Mouse (Mus musculus) stomach, embryonic 16.5 days (tissue): Measurements from ENCODE around the gene Olfr1214. TPM values are rescaled to one million over a fixed set of nuclear protein-coding genes. Genes with fewer than 3 reads are reported as not detected.
"Not testable (repeated sequence)": the region's sequence is repeated elsewhere in the genome, so short reads cannot be mapped to it uniquely, and the experiment has no call there.

Experiments used
- ATAC-seq: fragments of 200-750 bp; cut with Nextera tagmentation; 2 replicates; pipeline ENCODE4 v1.8.0; 2017; ENCODE audit warnings: moderate number of reproducible peaks, moderate TSS enrichment; ENCODE audit not compliant: insufficient read depth, low FRiP score
- H3K27ac ChIP-seq: fragments of 300-500 bp; sonication (generic); 2 replicates; pipeline ENCODE4 v1.5.1; 2014; ENCODE audit warnings: low read length
- H3K27me3 ChIP-seq: fragments of 300-500 bp; sonication (generic); 2 replicates; pipeline ENCODE4 v1.6.1; 2014; ENCODE audit warnings: low read length, control low read depth, mixed read lengths; ENCODE audit not compliant: control insufficient read depth, insufficient read depth
- H3K36me3 ChIP-seq: fragments of 300-500 bp; sonication (generic); 2 replicates; pipeline ENCODE4 v1.6.1; 2014; ENCODE audit warnings: low read length; ENCODE audit not compliant: control insufficient read depth, insufficient read depth
- H3K4me1 ChIP-seq: fragments of 300-500 bp; sonication (generic); 2 replicates; pipeline ENCODE4 v1.6.1; 2014; ENCODE audit warnings: low read length, control low read depth, mixed read lengths; ENCODE audit not compliant: control insufficient read depth, insufficient read depth
- H3K4me2 ChIP-seq: fragments of 300-500 bp; sonication (generic); 2 replicates; pipeline ENCODE4 v1.6.1; 2014; ENCODE audit warnings: low read depth, low read length, mixed read lengths
- H3K4me3 ChIP-seq: fragments of 300-500 bp; sonication (generic); replicated peaks from 2 replicates; pipeline ENCODE4 v1.5.1; 2014; ENCODE audit warnings: mild to moderate bottlenecking, low read length
- H3K9ac ChIP-seq: fragments of 300-500 bp; sonication (generic); 2 replicates; pipeline ENCODE4 v1.6.1; 2014; ENCODE audit warnings: low read length
- H3K9me3 ChIP-seq: fragments of 300-500 bp; sonication (generic); replicated peaks from 2 replicates; pipeline ENCODE4 v1.6.1; 2016; ENCODE audit warnings: low read length, control low read depth; ENCODE audit not compliant: control insufficient read depth
- WGBS: fragments of 180-500 bp; shearing (Covaris S2); extraction: QIAGEN DNeasy Blood & Tissue Kit; methylation state at CpG from one replicate; pipeline ENCODE4 v1.1.7; 2014; 5-methylcytosine and 5-hydroxymethylcytosine counted together
- polyA plus RNA-seq: library from polyadenylated mRNA; unstranded; fragments of >200 nt; fragmentation: Nextera tagmentation; extraction: Ambion mirVana; gene quantifications from 2 replicates; pipeline ENCODE4 v1.2.1, GENCODE M21; 2015

Gene Olfr1214
- not detected in 2 replicates for polyA plus RNA-seq

DNA sequence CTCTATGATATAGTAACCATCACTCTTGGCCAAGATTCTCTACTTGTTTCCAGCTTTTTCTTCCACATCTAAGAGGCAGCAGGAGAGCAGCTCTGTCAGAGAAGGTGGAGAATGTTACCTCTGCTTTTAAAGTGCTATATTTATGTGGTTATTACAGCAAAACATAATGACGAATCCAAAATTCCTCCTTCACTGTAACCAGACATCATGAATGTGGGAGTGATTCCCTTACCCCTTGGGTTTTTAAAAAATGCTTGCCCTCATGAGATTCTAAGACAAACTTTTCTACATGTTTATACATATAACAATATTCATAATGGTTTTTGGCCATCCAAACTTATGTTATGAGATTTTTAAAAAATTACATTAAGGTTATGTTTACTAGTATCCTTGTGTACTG lies at the start of gene Olfr1214:
TSS of gene Olfr1214 (minus strand) at position 101 of the 400 bp plus-strand sequence.
- H3K4me1 ChIP-seq: no peaks in the 10 kb centered on the region
- no peak within 1 kb of the TSS for H3K27ac ChIP-seq
- no peak within 1 kb of the TSS for H3K9ac ChIP-seq
- H3K4me3 ChIP-seq: no peak within 1 kb of the TSS
- WGBS: 84% methylated on average over 1 of the region's 1 CpGs
- no peaks in the 10 kb centered on the region for H3K36me3 ChIP-seq
- H3K4me2 ChIP-seq: no peak within 1 kb of the TSS
- H3K27me3 ChIP-seq: no peaks in the 10 kb centered on the region
- H3K9me3 ChIP-seq: no peaks in the 10 kb centered on the region
- ATAC-seq: no peak

DNA sequence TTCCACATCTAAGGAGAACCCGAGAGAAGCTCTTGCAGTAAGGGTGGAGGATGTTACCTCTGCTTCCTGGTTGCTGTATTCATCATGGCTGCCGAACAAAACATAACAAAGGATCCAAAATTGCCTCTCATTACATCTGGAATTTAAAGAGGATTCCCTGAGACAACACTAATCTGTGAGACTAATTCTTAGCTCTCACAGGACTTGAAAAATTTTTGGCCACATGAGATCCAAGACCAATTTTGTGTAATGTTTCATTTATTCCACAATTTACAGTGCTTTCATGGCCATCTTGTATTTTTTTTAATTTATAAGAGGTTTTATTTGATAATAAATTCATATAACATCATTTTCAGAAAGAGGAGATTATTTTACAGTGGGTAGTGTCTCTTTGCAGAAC lies 39.5 kb upstream of the Olfr1214 start, which contains the start of gene Olfr1217:
TSS of gene Olfr1217 (minus strand) at position 101 of the 400 bp plus-strand sequence.
- Histone ChIP-seq H3K4me2 (no peak within 1 kb of the TSS), H3K4me1 (no peaks in the 10 kb centered on the region), H3K4me3 (no peak within 1 kb of the TSS), H3K9me3 (no peaks in the 10 kb centered on the region), H3K27me3 (no peaks in the 10 kb centered on the region), H3K27ac (no peak within 1 kb of the TSS), H3K9ac (no peak within 1 kb of the TSS), H3K36me3 (no peaks in the 10 kb centered on the region)
- ATAC-seq: no peak
- WGBS: 57% methylated on average over 2 of the region's 2 CpGs

DNA sequence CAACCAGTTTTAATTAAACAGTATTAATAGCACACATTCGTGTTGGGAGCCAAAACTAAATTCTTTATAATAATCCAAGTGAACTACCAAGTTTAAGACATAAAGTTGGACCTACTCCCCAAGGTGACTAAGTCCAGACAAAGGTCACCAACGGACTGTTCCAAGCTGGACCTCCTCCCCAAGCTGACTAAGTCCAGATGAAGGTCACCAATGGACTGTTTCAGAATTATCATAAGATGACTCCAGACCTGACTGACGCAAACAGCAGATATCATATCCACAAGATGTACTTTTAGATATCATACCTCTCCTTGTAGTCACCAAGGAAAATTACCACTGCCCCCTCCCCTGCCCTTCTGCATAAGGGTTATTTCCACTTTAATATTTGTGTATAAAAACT lies 29.0 kb upstream of the Olfr1214 start:
- H3K4me2 ChIP-seq, H3K36me3 ChIP-seq, H3K9ac ChIP-seq, ATAC-seq, H3K27ac ChIP-seq, H3K27me3 ChIP-seq, H3K9me3 ChIP-seq, H3K4me3 ChIP-seq, H3K4me1 ChIP-seq: not testable (repeated sequence)
- 75% methylated on average over 3 of the region's 3 CpGs for WGBS

DNA sequence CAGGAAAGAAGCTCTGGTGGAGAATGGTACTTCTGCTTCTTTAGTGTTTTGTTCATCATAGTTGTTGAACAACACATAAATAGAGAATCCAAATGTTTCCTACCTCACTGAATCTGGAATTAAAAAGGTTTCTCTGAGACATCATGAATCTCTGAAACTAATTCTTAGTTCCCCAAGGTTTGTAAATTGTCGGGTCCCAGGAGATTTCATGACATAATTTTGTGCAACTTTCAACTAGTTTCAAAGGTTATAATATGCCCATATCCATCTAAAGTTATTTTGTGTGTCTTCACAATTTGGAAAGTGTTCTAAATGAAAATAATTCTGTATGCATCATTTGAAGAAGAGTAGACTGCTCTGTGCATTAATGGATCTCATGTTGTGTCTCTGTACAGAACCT lies 25.8 kb upstream of the Olfr1214 start, which contains the start of gene Olfr1216:
TSS of gene Olfr1216 (minus strand) at position 101 of the 400 bp plus-strand sequence.
- Histone ChIP-seq H3K9me3 (no peaks in the 10 kb centered on the region), H3K36me3 (no peaks in the 10 kb centered on the region), H3K9ac (no peak within 1 kb of the TSS), H3K4me2 (no peak within 1 kb of the TSS), H3K4me1 (no peaks in the 10 kb centered on the region), H3K27me3 (no peaks in the 10 kb centered on the region), H3K27ac (no peak within 1 kb of the TSS), H3K4me3 (no peak within 1 kb of the TSS)
- 74% methylated on average over 1 of the region's 1 CpGs for WGBS
- no peak for ATAC-seq

DNA sequence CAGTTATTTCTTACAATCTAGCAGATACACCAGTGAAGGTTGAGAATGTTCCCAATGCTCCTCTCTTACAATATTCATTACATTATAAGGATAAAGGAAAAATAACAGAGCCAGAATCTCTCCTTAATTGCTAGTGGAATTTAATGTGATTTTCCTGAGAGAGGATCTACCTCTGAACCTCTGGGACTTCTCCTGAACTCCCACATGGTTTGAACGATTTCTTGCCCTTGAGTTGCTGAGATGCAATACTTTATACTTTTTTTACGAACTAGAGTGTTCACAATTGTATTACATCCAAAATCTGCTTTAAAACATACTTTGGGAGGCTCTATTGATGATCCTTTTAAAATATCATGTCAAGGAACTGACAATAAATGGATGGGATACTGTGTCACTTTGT lies 14.4 kb upstream of the Olfr1214 start, which contains the start of gene Olfr1215:
TSS of gene Olfr1215 (minus strand) at position 101 of the 400 bp plus-strand sequence.
- no peak within 1 kb of the TSS for H3K4me3 ChIP-seq
- no peaks in the 10 kb centered on the region for H3K9me3 ChIP-seq
- H3K27ac ChIP-seq: no peak within 1 kb of the TSS
- 68% methylated on average over 2 of the region's 2 CpGs for WGBS
- H3K4me2 ChIP-seq: no peak within 1 kb of the TSS
- H3K9ac ChIP-seq: no peak within 1 kb of the TSS
- no peaks in the 10 kb centered on the region for H3K27me3 ChIP-seq
- ATAC-seq: no peak
- H3K4me1 ChIP-seq: no peaks in the 10 kb centered on the region
- no peaks in the 10 kb centered on the region for H3K36me3 ChIP-seq

DNA sequence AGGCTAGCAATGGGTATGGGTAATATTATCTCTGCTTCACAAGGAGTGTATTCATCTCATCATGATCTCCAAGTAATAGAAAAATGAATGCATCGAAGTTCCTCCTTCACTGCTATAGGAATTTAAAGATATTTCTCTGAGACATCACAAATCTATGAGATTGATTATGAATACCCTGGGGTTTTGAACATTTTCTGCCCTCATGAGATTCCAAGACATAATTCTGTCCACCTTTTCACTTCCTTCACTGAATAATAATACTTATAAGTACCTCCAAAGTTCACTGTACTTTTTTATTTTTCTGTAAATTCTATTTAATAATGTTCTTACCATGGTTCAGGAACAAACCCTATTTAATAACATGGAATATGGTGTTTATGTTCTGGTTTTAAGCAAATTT lies 12.3 kb downstream of the Olfr1214 start, which contains the start of gene Gm13762:
TSS of gene Gm13762 (minus strand) at position 101 of the 400 bp plus-strand sequence.
- no peak within 1 kb of the TSS for H3K4me2 ChIP-seq
- no peaks in the 10 kb centered on the region for H3K9me3 ChIP-seq
- no peaks in the 10 kb centered on the region for H3K36me3 ChIP-seq
- ATAC-seq: no peak
- H3K4me3 ChIP-seq: no peak within 1 kb of the TSS
- no peak within 1 kb of the TSS for H3K9ac ChIP-seq
- no peak within 1 kb of the TSS for H3K27ac ChIP-seq
- no peaks in the 10 kb centered on the region for H3K4me1 ChIP-seq
- H3K27me3 ChIP-seq: no peaks in the 10 kb centered on the region
- 81% methylated on average over 1 of the region's 1 CpGs for WGBS

DNA sequence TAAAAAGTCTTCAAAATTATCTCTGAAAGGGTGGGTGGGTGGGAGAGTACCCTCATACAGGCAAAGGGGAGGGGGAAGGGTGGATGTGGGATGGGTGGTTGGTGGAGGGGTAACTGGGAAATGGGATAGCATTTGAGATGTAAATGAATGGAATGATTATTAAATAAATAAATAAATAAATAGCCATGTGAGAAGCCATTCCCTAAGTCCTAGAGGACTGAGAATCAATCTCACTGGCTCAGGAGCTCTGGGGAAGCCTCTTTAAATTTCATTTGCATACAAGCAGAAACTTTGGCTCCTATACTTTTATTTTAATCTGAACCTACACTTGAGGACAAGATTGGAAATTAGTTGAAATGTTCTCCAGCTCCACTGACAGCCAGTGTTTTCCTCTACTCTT lies 38.8 kb downstream of the Olfr1214 start, which contains the start of gene Olfr1212:
TSS of gene Olfr1212 (plus strand) at position 301 of the 400 bp plus-strand sequence.
- Histone ChIP-seq H3K9me3 (no peaks in the 10 kb centered on the region), H3K36me3 (no peaks in the 10 kb centered on the region), H3K4me1 (no peaks in the 10 kb centered on the region), H3K4me3 (no peak within 1 kb of the TSS), H3K9ac (no peak within 1 kb of the TSS), H3K4me2 (no peak within 1 kb of the TSS), H3K27me3 (no peaks in the 10 kb centered on the region), H3K27ac (no peak within 1 kb of the TSS)
- no peak for ATAC-seq

DNA sequence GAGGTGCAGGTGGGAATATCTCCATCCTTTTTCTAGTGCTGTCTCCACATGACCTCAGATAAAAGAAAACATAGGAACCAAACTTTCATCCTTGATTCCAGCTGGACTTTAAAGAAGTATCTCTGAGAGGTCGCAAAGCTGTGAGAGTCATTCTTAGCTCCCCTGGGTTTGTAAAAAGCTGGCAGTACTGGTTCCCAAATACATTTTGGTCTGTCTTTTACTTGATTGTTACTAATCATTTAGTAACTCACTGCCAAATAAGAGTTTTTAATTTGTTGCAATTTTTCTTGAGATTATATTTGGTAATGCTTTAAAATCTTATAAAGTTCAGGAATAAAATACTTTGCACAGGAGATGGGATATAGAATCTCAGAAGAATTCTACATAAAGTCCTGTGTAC lies 54.4 kb downstream of the Olfr1214 start, which contains the start of gene Olfr1211:
TSS of gene Olfr1211 (minus strand) at position 101 of the 400 bp plus-strand sequence.
- 78% methylated on average over 1 of the region's 1 CpGs for WGBS
- no peaks in the 10 kb centered on the region for H3K4me1 ChIP-seq

More for the DNA sequence above, 54.4 kb downstream of the Olfr1214 start, which contains the start of gene Olfr1211:
- Histone ChIP-seq H3K27me3 (no peaks in the 10 kb centered on the region), H3K9ac (no peak within 1 kb of the TSS), H3K9me3 (no peaks in the 10 kb centered on the region), H3K36me3 (no peaks in the 10 kb centered on the region), H3K4me2 (no peak within 1 kb of the TSS), H3K27ac (no peak within 1 kb of the TSS), H3K4me3 (no peak within 1 kb of the TSS)
- ATAC-seq: no peak
